Mouse (Mus musculus): ENCODE measurements around the gene Gm28308.

DNA sequence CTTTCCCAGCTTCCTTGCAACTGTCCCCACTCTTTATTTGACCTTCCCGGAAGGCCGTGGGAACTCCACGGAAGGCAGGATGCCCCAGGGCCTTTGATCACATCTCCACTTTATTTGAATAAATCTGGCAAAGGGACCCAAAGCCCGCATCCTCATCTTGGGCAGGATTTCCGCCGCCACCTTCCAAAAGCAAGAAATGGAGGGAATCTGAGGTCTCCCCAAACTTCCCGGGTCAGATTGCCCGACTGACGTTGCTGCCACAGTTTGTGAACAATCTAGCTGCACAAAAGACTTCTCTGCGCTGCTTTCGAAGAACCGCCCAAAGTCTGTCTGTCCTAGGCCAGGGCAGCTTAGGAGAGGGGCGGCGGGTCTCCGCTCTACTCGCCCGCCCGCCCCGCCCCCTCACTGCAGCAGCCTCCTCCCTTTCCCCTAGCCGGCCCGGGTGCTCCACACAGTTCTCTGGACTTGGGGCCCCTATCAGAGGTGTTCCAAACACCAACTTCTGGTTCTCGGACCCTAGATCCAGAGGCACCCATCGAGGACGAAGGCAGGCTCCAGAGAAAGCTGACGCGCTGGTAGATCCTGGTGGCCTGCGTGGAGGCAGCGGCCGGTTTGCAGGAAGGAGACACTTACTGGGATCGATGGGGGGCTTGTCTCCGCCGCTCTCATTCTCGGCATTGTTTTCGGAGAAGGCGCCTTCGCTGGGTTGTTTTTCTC, 11.9 kb upstream of the Gm28308 start:
- TF ChIP-seq CTCF (IDR thresholded peaks at IDR 0.05) = no peak
- no peak for TF ChIP-seq EP300 (IDR thresholded peaks at IDR 0.05)

Measured in lung, postnatal 0 days (tissue).